Mouse (Mus musculus) liver, embryonic 13.5 days (tissue): ENCODE data around the gene Irf5. TPM values are rescaled to one million over a fixed set of nuclear protein-coding genes. Genes with fewer than 3 reads are reported as not detected.

ENCODE experiments used
- ATAC-seq: fragments of 200-750 bp; cut with Nextera tagmentation; 2 replicates; pipeline ENCODE4 v1.8.0; 2017; ENCODE audit warnings: low read depth, mild to moderate bottlenecking, moderate number of reproducible peaks, moderate library complexity
- DNase-seq: peaks from one replicate; pipeline ENCODE4 v3.0.0; 2022
- H3K27ac ChIP-seq: fragments of 300-500 bp; sonication (generic); 2 replicates; pipeline ENCODE4 v1.5.1; 2015; ENCODE audit warnings: moderate library complexity, mild to moderate bottlenecking, inconsistent platforms
- H3K27me3 ChIP-seq: fragments of 300-500 bp; sonication (generic); 2 replicates; pipeline ENCODE4 v1.6.1; 2015; ENCODE audit warnings: mild to moderate bottlenecking, inconsistent platforms
- H3K36me3 ChIP-seq: fragments of 300-500 bp; sonication (generic); 2 replicates; pipeline ENCODE4 v1.6.1; 2015; ENCODE audit warnings: mild to moderate bottlenecking, inconsistent platforms
- H3K4me1 ChIP-seq: fragments of 300-500 bp; sonication (generic); replicated peaks from 2 replicates; pipeline ENCODE4 v1.6.1; 2015; ENCODE audit warnings: inconsistent platforms
- H3K4me2 ChIP-seq: fragments of 300-500 bp; sonication (generic); 2 replicates; pipeline ENCODE4 v1.6.1; 2015; ENCODE audit warnings: inconsistent platforms, mild to moderate bottlenecking, moderate library complexity
- H3K4me3 ChIP-seq: fragments of 300-500 bp; sonication (generic); replicated peaks from 2 replicates; pipeline ENCODE4 v1.5.1; 2015; ENCODE audit warnings: mild to moderate bottlenecking, inconsistent platforms
- H3K9ac ChIP-seq: fragments of 300-500 bp; sonication (generic); 2 replicates; pipeline ENCODE4 v1.6.1; 2015; ENCODE audit warnings: mild to moderate bottlenecking, inconsistent platforms
- H3K9me3 ChIP-seq: fragments of 300-500 bp; sonication (generic); replicated peaks from 2 replicates; pipeline ENCODE4 v1.6.1; 2016; ENCODE audit warnings: inconsistent platforms
- WGBS: fragments of 180-500 bp; shearing (Covaris S2); methylation state at CpG from one replicate; pipeline ENCODE4 v1.1.7; 2015; ENCODE audit not compliant: insufficient replicate concordance; 5-methylcytosine and 5-hydroxymethylcytosine counted together
- polyA plus RNA-seq: library from polyadenylated mRNA; unstranded; fragments of >200 nt; fragmentation: Nextera tagmentation; extraction: Ambion mirVana; gene quantifications from 2 replicates; pipeline ENCODE4 v1.2.1, GENCODE M21; 2015

The Irf5 gene
- polyA plus RNA-seq, 1 experiment from 2014 or later = 6.9 TPM

DNA sequence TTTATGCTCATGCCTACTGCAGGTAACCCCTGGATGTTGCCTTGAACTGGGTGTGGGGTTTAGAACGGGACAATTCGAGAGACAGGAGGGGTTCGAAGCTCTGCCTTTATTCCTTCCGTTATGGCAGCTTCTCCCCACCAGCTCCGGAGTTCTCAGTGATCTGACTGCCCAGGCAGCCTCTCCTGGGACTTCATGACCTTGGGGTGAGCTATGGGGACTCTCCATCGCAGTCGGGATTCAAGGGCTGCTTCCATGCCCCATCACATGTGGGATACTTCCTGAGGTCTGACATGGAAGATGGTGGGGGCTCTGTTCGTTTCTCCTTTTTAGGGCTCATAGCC, 1.7 kb downstream of the Irf5 start:
- Histone ChIP-seq H3K9me3 (no peaks in the 10 kb centered on the region), H3K4me1 (peaks cover 22% of the 10 kb centered on the region), H3K36me3 (no peaks in the 10 kb centered on the region), H3K27me3 (peaks cover 78% of the 10 kb centered on the region), H3K4me2 (peak overlapping the region; percentile 72), H3K4me3 (peak overlapping the region; percentile 57), H3K27ac (no peak overlapping the region), H3K9ac (no peak overlapping the region)
- 14% methylated on average over 8 of the region's 8 CpGs for WGBS
- DNase-seq (no peak), ATAC-seq (no peak)

- Histone ChIP-seq H3K4me3 (peak overlapping the region; percentile 57), H3K27me3 (peaks cover 73% of the 10 kb centered on the region), H3K4me2 (peak overlapping the region; percentile 72), H3K9ac (peak overlapping the region; percentile 3; the same call in 1 of the 2 replicates), H3K9me3 (no peaks in the 10 kb centered on the region), H3K4me1 (peaks cover 22% of the 10 kb centered on the region), H3K36me3 (no peaks in the 10 kb centered on the region), H3K27ac (no peak overlapping the region)
- DNase-seq (no peak), ATAC-seq (peak; percentile 9; the same call in 1 of the 2 replicates)
- 11% methylated on average over 13 of the region's 13 CpGs for WGBS
Measured at GRCm38 (mm10) chr6:29528561-29529443, 2.4 kb downstream of the Irf5 start.

GRCm38 (mm10) chr6:29529444-29529820, 3.0 kb downstream of the Irf5 start:
- H3K9ac ChIP-seq = peak overlapping the region; percentile 3; the same call in 1 of the 2 replicates
- no peaks in the 10 kb centered on the region for H3K9me3 ChIP-seq
- no peak overlapping the region for H3K27ac ChIP-seq
- ATAC-seq (no peak), DNase-seq (no peak)
- H3K36me3 ChIP-seq = no peaks in the 10 kb centered on the region
- 11% methylated on average over 2 of the region's 2 CpGs for WGBS
- H3K4me1 ChIP-seq = peaks cover 22% of the 10 kb centered on the region
- H3K4me3 ChIP-seq = 0 out of 2 replicates have a peak overlapping the region, but pooled peaks have one; percentile 57
- H3K27me3 ChIP-seq = peaks cover 67% of the 10 kb centered on the region
- peak overlapping the region; percentile 21 for H3K4me2 ChIP-seq

GRCm38 (mm10) chr6:29530050-29530449, 3.6 kb downstream of the Irf5 start:
- Histone ChIP-seq H3K4me2 (peak overlapping the region; percentile 21; the same call in 1 of the 2 replicates), H3K27ac (no peak overlapping the region), H3K27me3 (peaks cover 61% of the 10 kb centered on the region), H3K9ac (no peak overlapping the region), H3K9me3 (no peaks in the 10 kb centered on the region), H3K36me3 (no peaks in the 10 kb centered on the region), H3K4me3 (no peak overlapping the region), H3K4me1 (peaks cover 22% of the 10 kb centered on the region)
- DNase-seq = no peak
- 40% methylated on average over 4 of the region's 4 CpGs for WGBS
- ATAC-seq = no peak

GRCm38 (mm10) chr6:29535316-29535715, 8.9 kb downstream of the Irf5 start:
- Histone ChIP-seq H3K27ac (no peak overlapping the region), H3K4me1 (no peaks in the 10 kb centered on the region), H3K36me3 (peaks cover under 1% of the 10 kb centered on the region; the same call in 1 of the 2 replicates), H3K9ac (no peak overlapping the region), H3K9me3 (no peaks in the 10 kb centered on the region), H3K27me3 (peaks cover 9% of the 10 kb centered on the region), H3K4me3 (no peak overlapping the region), H3K4me2 (no peak overlapping the region)
- DNase-seq (no peak), ATAC-seq (no peak)
- WGBS = 67% methylated on average over 6 of the region's 6 CpGs

DNA sequence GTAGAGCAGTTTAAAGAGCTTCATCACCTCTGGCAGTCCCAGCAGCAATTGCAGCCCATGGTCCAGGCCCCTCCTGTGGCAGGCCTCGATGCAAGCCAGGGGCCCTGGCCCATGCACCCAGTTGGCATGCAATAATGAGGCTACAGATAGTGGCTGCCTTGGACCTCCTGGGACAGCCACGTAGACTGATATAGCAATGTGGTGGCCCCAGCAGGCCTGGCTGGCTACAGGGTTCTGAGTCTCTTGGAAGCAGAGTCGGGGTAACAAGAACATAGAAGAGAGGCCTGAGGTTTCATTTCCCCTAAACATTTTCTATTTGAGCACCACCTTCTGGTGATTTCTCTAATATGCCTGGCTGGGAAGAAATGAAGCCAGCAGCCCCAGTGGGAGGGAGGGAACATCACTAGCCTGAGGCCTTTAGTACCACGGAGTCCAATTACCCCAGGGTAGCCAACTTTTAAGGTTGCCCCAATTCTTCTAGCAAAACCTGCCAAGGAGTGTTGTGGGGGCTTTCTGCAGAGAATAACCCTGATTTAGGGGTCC, 10.3 kb downstream of the Irf5 start:
- peaks cover 12% of the 10 kb centered on the region for H3K36me3 ChIP-seq
- no peaks in the 10 kb centered on the region for H3K27me3 ChIP-seq
- no peak for ATAC-seq
- no peak overlapping the region for H3K4me3 ChIP-seq
- H3K27ac ChIP-seq = no peak overlapping the region
- no peak overlapping the region for H3K4me2 ChIP-seq
- DNase-seq = no peak
- no peaks in the 10 kb centered on the region for H3K4me1 ChIP-seq
- H3K9me3 ChIP-seq = no peaks in the 10 kb centered on the region
- no peak overlapping the region for H3K9ac ChIP-seq
- WGBS = 75% methylated on average over 4 of the region's 4 CpGs

DNA sequence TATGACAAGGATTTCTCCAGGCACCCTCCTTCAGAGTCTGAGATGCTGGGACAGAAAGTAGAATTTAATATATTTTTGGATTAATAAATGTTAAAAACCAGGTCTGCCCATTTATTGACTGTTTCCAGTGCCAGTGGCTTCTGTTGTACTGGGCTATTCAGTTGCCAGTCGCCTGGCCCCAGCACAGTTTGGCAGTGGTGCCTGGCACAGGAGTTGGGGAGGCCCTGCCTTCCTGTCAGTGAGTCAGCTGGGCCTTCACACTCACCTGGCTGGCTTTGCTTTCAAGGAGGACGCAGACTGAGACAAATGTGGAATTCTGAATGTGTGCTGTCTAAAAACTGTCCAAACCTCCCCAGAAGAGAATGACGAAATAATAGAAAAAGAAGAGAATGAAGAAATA, 10.8 kb downstream of the Irf5 start:
- H3K36me3 ChIP-seq = peaks cover 17% of the 10 kb centered on the region
- ATAC-seq (no peak), DNase-seq (no peak)
- no peak overlapping the region for H3K4me2 ChIP-seq
- no peaks in the 10 kb centered on the region for H3K9me3 ChIP-seq
- H3K27ac ChIP-seq = no peak overlapping the region
- H3K27me3 ChIP-seq = no peaks in the 10 kb centered on the region
- no peak overlapping the region for H3K9ac ChIP-seq
- no peak overlapping the region for H3K4me3 ChIP-seq
- WGBS = 77% methylated on average over 3 of the region's 3 CpGs
- H3K4me1 ChIP-seq = no peaks in the 10 kb centered on the region

- Histone ChIP-seq H3K4me2 (no peak overlapping the region), H3K27me3 (no peaks in the 10 kb centered on the region), H3K9me3 (no peaks in the 10 kb centered on the region), H3K27ac (no peak overlapping the region), H3K4me3 (no peak overlapping the region), H3K4me1 (no peaks in the 10 kb centered on the region), H3K9ac (no peak overlapping the region), H3K36me3 (peaks cover 38% of the 10 kb centered on the region)
- no peak for DNase-seq
- WGBS = 86% methylated on average over 8 of the region's 8 CpGs
- ATAC-seq = no peak
Measured at GRCm38 (mm10) chr6:29539502-29539901, 13.1 kb downstream of the Irf5 start.

DNA sequence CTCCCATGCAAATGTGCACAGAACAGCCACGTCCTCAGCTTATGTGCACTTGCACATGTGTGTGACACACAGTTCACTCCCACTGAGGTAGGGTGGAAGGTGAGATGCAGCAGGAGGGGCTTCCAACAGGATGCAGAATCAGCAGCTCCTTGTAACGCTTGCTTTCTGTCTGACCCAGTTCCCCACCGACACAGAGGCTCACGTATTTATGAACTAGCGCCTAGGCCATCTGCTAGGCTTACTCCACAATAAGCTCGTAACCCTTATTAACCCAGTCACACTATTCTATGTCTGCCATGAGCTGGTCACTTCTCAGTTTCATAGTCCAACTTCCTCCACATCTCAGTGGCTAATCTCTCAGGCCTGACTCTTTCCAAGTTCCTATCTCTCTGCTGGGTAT, 13.8 kb downstream of the Irf5 start:
- Histone ChIP-seq H3K4me3 (no peak overlapping the region), H3K36me3 (peaks cover 44% of the 10 kb centered on the region), H3K4me2 (no peak overlapping the region), H3K9me3 (no peaks in the 10 kb centered on the region), H3K9ac (no peak overlapping the region), H3K4me1 (no peaks in the 10 kb centered on the region), H3K27ac (no peak overlapping the region), H3K27me3 (no peaks in the 10 kb centered on the region)
- ATAC-seq (no peak), DNase-seq (no peak)
- WGBS = 81% methylated on average over 6 of the region's 6 CpGs

DNA sequence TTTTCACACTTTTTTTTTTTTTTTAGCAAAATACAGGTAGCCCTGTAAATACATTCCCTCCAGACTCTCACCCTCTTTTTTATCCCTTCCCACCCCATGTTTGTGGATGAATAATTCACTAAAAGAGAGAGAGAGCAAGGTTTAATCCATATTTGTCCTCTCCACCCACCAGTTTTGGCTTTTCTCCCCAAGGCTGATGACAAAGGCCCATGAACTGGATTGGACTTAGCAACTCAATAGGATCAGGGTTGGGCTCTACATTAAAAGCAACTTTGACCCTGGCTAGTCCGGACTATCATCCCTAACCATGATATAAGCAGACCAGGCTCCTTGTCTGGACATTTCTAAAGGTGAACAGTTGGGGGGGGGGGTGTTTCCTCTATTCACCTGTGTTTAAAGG, 14.5 kb downstream of the Irf5 start:
- ATAC-seq (no peak), DNase-seq (no peak)
- H3K9ac ChIP-seq = no peak overlapping the region
- WGBS = 85% methylated on average over 1 of the region's 1 CpGs
- H3K4me2 ChIP-seq = no peak overlapping the region
- no peaks in the 10 kb centered on the region for H3K4me1 ChIP-seq
- H3K27me3 ChIP-seq = no peaks in the 10 kb centered on the region
- H3K4me3 ChIP-seq = no peak overlapping the region
- H3K27ac ChIP-seq = no peak overlapping the region
- peaks cover 52% of the 10 kb centered on the region for H3K36me3 ChIP-seq
- H3K9me3 ChIP-seq = no peaks in the 10 kb centered on the region

DNA sequence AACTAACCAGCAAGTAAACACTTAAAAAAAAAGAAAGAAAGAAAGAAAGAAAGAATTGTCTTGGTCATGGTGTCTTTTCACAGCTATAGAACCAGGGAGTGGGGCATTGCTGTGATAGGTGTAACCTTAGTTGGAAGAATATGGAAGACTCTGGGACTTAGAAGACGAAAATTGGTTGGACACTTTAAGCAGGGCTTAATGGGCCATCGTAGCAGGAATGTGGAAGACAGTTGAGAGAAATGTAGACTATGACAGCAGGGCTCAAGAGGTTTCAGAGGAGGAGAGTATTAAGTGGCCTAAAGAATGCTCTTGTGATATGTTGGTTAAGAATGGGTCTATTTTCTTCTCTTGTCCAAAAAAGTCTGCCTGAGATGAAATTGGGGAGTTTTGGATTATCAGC, 19.2 kb downstream of the Irf5 start:
- ATAC-seq (no peak), DNase-seq (no peak)
- H3K4me1 ChIP-seq = no peaks in the 10 kb centered on the region
- no peaks in the 10 kb centered on the region for H3K27me3 ChIP-seq
- no peak overlapping the region for H3K9ac ChIP-seq
- H3K4me3 ChIP-seq = no peak overlapping the region
- H3K27ac ChIP-seq = no peak overlapping the region
- no peak overlapping the region for H3K4me2 ChIP-seq
- peaks cover 86% of the 10 kb centered on the region for H3K36me3 ChIP-seq
- WGBS = 90% methylated on average over 2 of the region's 2 CpGs
- no peaks in the 10 kb centered on the region for H3K9me3 ChIP-seq

DNA sequence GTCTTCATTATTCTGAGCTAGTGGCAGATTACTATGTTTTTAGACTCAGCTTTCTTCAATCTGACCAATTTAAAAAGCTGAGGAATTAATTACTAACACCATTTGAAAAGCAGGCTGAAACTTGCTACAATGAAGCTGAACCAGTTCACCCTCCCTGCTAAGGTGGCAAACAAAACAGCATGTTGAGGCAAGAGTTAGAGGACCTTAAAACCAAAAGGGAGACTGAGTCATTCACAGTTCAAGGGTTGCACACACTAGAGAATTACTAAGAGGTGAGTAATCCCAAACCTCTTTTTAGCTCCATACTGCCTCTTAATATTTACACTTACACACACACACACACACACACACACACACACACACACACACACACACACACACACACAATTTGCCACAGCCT, 21.2 kb downstream of the Irf5 start:
- DNase-seq (no peak), ATAC-seq (no peak)
- no peaks in the 10 kb centered on the region for H3K4me1 ChIP-seq
- no peak overlapping the region for H3K9ac ChIP-seq
- H3K36me3 ChIP-seq = peaks cover 88% of the 10 kb centered on the region
- no peak overlapping the region for H3K4me2 ChIP-seq
- H3K27me3 ChIP-seq = no peaks in the 10 kb centered on the region
- no peak overlapping the region for H3K4me3 ChIP-seq
- no peak overlapping the region for H3K27ac ChIP-seq
- no peaks in the 10 kb centered on the region for H3K9me3 ChIP-seq
